Mouse (Mus musculus) CH12.LX (cell line): ENCODE results near the gene Kcnj5. TPM values are rescaled to one million over a fixed set of nuclear protein-coding genes. Genes with fewer than 3 reads are reported as not detected.

Source experiments
- DNase-seq: peaks from one replicate; pipeline ENCODE4 v3.0.0-alpha.2; 2013; ENCODE audit errors: extremely low read depth
- H3K27ac ChIP-seq: 2 replicates; pipeline ENCODE4 v1.5.1; 2012; ENCODE audit warnings: low read depth, mild to moderate bottlenecking, control low read depth, moderate library complexity; ENCODE audit not compliant: insufficient read depth
- H3K27me3 ChIP-seq: replicated peaks from 2 replicates; pipeline ENCODE3; 2012; ENCODE audit warnings: inconsistent platforms
- H3K36me3 ChIP-seq, 2 experiments: replicated peaks in 1 of 2; 2 replicates each; pipeline versions ENCODE3 to v1.6.1; 2012; ENCODE audit warnings: inconsistent platforms in 1 of 2, low read length in 1 of 2, mild to moderate bottlenecking in 1 of 2, mixed read lengths in 1 of 2, moderate library complexity in 1 of 2; ENCODE audit not compliant: control insufficient read depth in 1 of 2, insufficient read depth in 1 of 2
- H3K4me1 ChIP-seq, 2 experiments: 2 replicates each; pipeline ENCODE4 v1.6.1; 2012; ENCODE audit warnings: inconsistent platforms in 1 of 2, moderate library complexity in 1 of 2; ENCODE audit not compliant: insufficient read depth in 2 of 2, control insufficient read depth in 1 of 2
- H3K4me2 ChIP-seq: 2 replicates; pipeline ENCODE4 v1.6.1; 2012; ENCODE audit warnings: low read depth, mild to moderate bottlenecking, control low read depth; ENCODE audit not compliant: poor library complexity, insufficient read depth, severe bottlenecking
- H3K4me3 ChIP-seq, 3 experiments: fragments of 150-350 bp in 1 of 3; sonication (generic) in 1 of 3; replicated peaks in 1 of 3; 2 replicates each; pipeline versions ENCODE3 to v1.5.1; 2011 to 2012; ENCODE audit warnings: low read depth in 2 of 3, low read length in 2 of 3, mild to moderate bottlenecking in 2 of 3, moderate library complexity in 2 of 3, control low read depth in 1 of 3, improper control_type of control experiment in 1 of 3, inconsistent platforms in 1 of 3, mixed read lengths in 1 of 3; ENCODE audit not compliant: poor library complexity in 1 of 3
- H3K79me2 ChIP-seq: replicated peaks from 2 replicates; pipeline ENCODE4 v1.6.1; 2012; ENCODE audit warnings: mild to moderate bottlenecking, moderate library complexity; ENCODE audit not compliant: control insufficient read depth, poor library complexity, insufficient read depth, severe bottlenecking; ENCODE audit errors: extremely low read depth
- H3K9ac ChIP-seq: 2 replicates; pipeline ENCODE4 v1.6.1; 2012; ENCODE audit warnings: low read depth, mild to moderate bottlenecking, control low read depth, moderate library complexity; ENCODE audit not compliant: insufficient read depth
- H3K9me3 ChIP-seq: replicated peaks from 2 replicates; pipeline ENCODE3; 2012; ENCODE audit warnings: low read length, inconsistent platforms, mixed read lengths
- BHLHE40 ChIP-seq: IDR thresholded peaks from 2 replicates; pipeline ENCODE4 v1.6.1; 2011; ENCODE audit warnings: mild to moderate bottlenecking, low read depth, low read length, improper control_type of control experiment
- CTCF ChIP-seq, 2 experiments: IDR thresholded peaks in 1 of 2; conservative IDR thresholded peaks in 1 of 2; 2 replicates each; pipeline ENCODE4 v1.5.1; 2011 to 2012; ENCODE audit warnings: low read depth in 2 of 2, low read length in 2 of 2, improper control_type of control experiment in 1 of 2, inconsistent platforms in 1 of 2, mild to moderate bottlenecking in 1 of 2, moderate library complexity in 1 of 2
- ETS1 ChIP-seq: conservative IDR thresholded peaks from 2 replicates; pipeline ENCODE4 v1.6.1; 2012; ENCODE audit warnings: low read depth, mild to moderate bottlenecking, inconsistent platforms, low read length, improper control_type of control experiment, moderate library complexity
- KAT2A ChIP-seq: IDR thresholded peaks from 2 replicates; pipeline ENCODE4 v1.6.1; 2012; ENCODE audit warnings: low read length, improper control_type of control experiment, inconsistent platforms; ENCODE audit not compliant: insufficient replicate concordance
- MAZ ChIP-seq: IDR thresholded peaks from 2 replicates; pipeline ENCODE4 v1.6.1; 2012; ENCODE audit warnings: low read depth, mild to moderate bottlenecking, inconsistent platforms, low read length, improper control_type of control experiment, moderate library complexity
- MXI1 ChIP-seq: IDR thresholded peaks from 2 replicates; pipeline ENCODE4 v1.6.1; 2011; ENCODE audit warnings: mild to moderate bottlenecking, low read depth, low read length, improper control_type of control experiment
- MYC ChIP-seq: IDR thresholded peaks from 2 replicates; pipeline ENCODE4 v1.6.1; 2011; ENCODE audit warnings: low read depth, mild to moderate bottlenecking, improper control_type of control experiment, low read length
- NELFE ChIP-seq: IDR thresholded peaks from 2 replicates; pipeline ENCODE4 v1.6.1; 2011; ENCODE audit warnings: low read depth, low read length, improper control_type of control experiment
- PAX5 ChIP-seq: IDR thresholded peaks from 2 replicates; pipeline ENCODE4 v1.6.1; 2012; ENCODE audit warnings: low read length, inconsistent platforms, mixed read lengths
- RAD21 ChIP-seq: IDR thresholded peaks from 2 replicates; pipeline ENCODE4 v1.6.1; 2011; ENCODE audit warnings: low read depth, mild to moderate bottlenecking, low read length, improper control_type of control experiment, moderate library complexity
- SIN3A ChIP-seq: IDR thresholded peaks from 2 replicates; pipeline ENCODE4 v1.6.1; 2012; ENCODE audit warnings: low read length, improper control_type of control experiment, inconsistent platforms
- SMC3 ChIP-seq: IDR thresholded peaks from 2 replicates; pipeline ENCODE4 v1.6.1; 2011; ENCODE audit warnings: low read depth, low read length, improper control_type of control experiment
- USF1 ChIP-seq: IDR thresholded peaks from 2 replicates; pipeline ENCODE4 v1.6.1; 2014; ENCODE audit warnings: low read depth, mild to moderate bottlenecking, inconsistent platforms, low read length, improper control_type of control experiment
- USF2 ChIP-seq: conservative IDR thresholded peaks from 2 replicates; pipeline ENCODE4 v1.6.1; 2011; ENCODE audit warnings: low read depth, low read length, improper control_type of control experiment
- ZNF384 ChIP-seq: IDR thresholded peaks from 2 replicates; pipeline ENCODE4 v1.6.1; 2012; ENCODE audit warnings: low read depth, low read length, improper control_type of control experiment, inconsistent platforms
- dilution Hi-C: fragments of 300-500 bp; cut with MboI; formaldehyde crosslinking; loops from 2 replicates; pipeline ENCODE4 v1.14.3; 2020; ENCODE audit warnings: low sequenced_read_pairs; ENCODE audit not compliant: extremely low pct_unique_long_range_greater_than_20kb, extremely low pct_ligation_motif_present
- in situ Hi-C: fragments of 300-500 bp; cut with MboI; formaldehyde crosslinking; loops from 3 replicates; pipeline ENCODE4 v1.14.3; 2019; ENCODE audit warnings: low sequenced_read_pairs, low pct_ligation_motif_present, low pct_unique_long_range_greater_than_20kb, mixed read lengths
- polyA plus RNA-seq: library from polyadenylated mRNA; unstranded; fragments of >175 nt; gene quantifications from 2 replicates; pipeline ENCODE4 v1.2.1, GENCODE M21; 2012; ENCODE audit warnings: low read depth; ENCODE audit not compliant: insufficient read length
- total RNA-seq, 2 experiments: library from RNA; depleted of rRNA; stranded (reverse); fragments of 300-350 nt in 1 of 2; fragments of >200 nt in 1 of 2; gene quantifications; 2 replicates each; pipeline ENCODE4 v1.2.3; 2012 to 2014

Kcnj5 gene
- total and polyA plus RNA-seq, 3 experiments, result not detected

GRCm38 (mm10) chr9:32360770-32361169 is 16.6 kb upstream of the Kcnj5 start:
- peaks cover 4% of the 10 kb centered on the region for H3K9me3 ChIP-seq
- no peaks in the 10 kb centered on the region for H3K27me3 ChIP-seq
- TF ChIP-seq SIN3A (no peak), SMC3 (no peak), KAT2A (no peak), PAX5 (no peak), CTCF (conservative IDR thresholded peaks at IDR 0.05 in 1 of 2, IDR thresholded peaks at IDR 0.05 in 1 of 2; ENCODE audit: low read depth in 2 of 2, low read length in 2 of 2) (no peak), ZNF384 (no peak), ETS1 (no peak), RAD21 (no peak), MAZ (no peak), NELFE (no peak), USF2 (no peak), USF1 (no peak), BHLHE40 (no peak)
- peaks cover 0 to 12% of the 10 kb centered on the region in 2 experiments; a peak in 2 of 4 replicates for H3K4me1 ChIP-seq
- in situ Hi-C loops (no loop called here), dilution Hi-C loops (no loop called here)
- no peak overlapping the region for H3K4me2 ChIP-seq
- DNase-seq, result no peak
- no peak overlapping the region for H3K4me3 ChIP-seq
- H3K27ac ChIP-seq, result no peak overlapping the region
- H3K36me3 ChIP-seq, result no peaks in the 10 kb centered on the region
- no peak overlapping the region for H3K9ac ChIP-seq
- no peaks in the 10 kb centered on the region for H3K79me2 ChIP-seq

- Histone ChIP-seq H3K4me2 (peak overlapping the region; percentile 55), H3K4me1 (peaks cover 2 to 11% of the 10 kb centered on the region in 2 experiments; a peak in 3 of 4 replicates), H3K27ac (no peak overlapping the region), H3K36me3 (no peaks in the 10 kb centered on the region), H3K9me3 (no peaks in the 10 kb centered on the region), H3K9ac (no peak overlapping the region), H3K27me3 (peaks cover 3% of the 10 kb centered on the region), H3K4me3 (no peak overlapping the region), H3K79me2 (no peaks in the 10 kb centered on the region)
- peak; percentile 74 for DNase-seq
- TF ChIP-seq BHLHE40 (no peak), RAD21 (peak; percentile 81), NELFE (0 out of 2 replicates have a peak, but pooled peaks have one; percentile 6), MXI1 (no peak), MYC (no peak), SMC3 (peak; percentile 89), CTCF (conservative IDR thresholded peaks at IDR 0.05 in 1 of 2, IDR thresholded peaks at IDR 0.05 in 1 of 2; ENCODE audit: low read depth in 2 of 2, low read length in 2 of 2) (peak; percentile 75 to 86), MAZ (no peak)
- dilution Hi-C loops (no loop called here), in situ Hi-C loops (no loop called here)
These were observed 6.2 kb upstream of the Kcnj5 start for GRCm38 (mm10) chr9:32350332-32350731.
